Mouse (Mus musculus) ES-Bruce4 (cell line): ENCODE measurements at regions not wholly inside any gene's neighbourhood (a gene's known extent, or its start where the extent isn't known, plus 50 kb on each side); places are given as distances from the start of the nearest gene placed in this dataset.

Experiments used
- CTCF ChIP-seq: IDR thresholded peaks from one replicate; pipeline ENCODE4 v1.8.1; 2011; ENCODE audit warnings: low read depth, low read length
- EP300 ChIP-seq: IDR thresholded peaks from 2 replicates; pipeline ENCODE4 v1.6.1; 2011; ENCODE audit warnings: low read depth, low read length; ENCODE audit not compliant: insufficient read depth
- POLR2A ChIP-seq: IDR thresholded peaks from one replicate; pipeline ENCODE4 v1.8.1; 2011; ENCODE audit warnings: low read length; ENCODE audit not compliant: insufficient read depth

DNA sequence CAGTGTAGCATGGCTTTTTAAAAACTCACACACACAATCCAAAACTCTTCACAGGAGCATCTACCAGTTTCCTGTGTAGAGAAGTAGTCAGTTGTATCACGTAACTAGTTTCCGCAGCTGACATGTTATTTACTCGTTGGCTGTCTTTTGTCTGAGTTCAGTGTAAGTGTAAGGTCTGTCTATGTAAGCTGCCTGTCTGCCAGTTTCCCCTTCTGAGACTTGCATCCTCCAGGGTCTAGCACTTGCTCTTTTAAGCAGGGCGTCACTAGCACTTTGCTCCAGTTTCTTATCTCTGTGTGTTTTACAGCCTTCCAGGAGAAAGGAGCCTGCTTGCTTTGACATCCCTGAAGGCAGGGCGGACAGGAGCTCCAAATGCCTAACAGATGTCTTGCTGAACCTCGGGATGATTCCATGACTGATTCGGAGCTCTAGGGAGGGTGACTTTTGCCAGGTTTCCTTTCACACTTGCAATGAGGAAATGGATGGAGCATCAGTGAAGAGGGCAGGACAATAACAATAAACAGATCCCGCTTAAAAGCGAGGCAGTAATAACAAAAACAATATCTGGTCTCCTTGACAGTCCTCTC lies 131.2 kb upstream of the Osr1 start:
- TF ChIP-seq POLR2A: no peak
- no peak for TF ChIP-seq EP300
- TF ChIP-seq CTCF: no peak
